Mouse (Mus musculus): Measurements from ENCODE around the gene Rxra.

- TF ChIP-seq CTCF (conservative IDR thresholded peaks at IDR 0.05; ENCODE audit: insufficient read depth, insufficient read length, low read depth, low read length) (no peak), POLR2A (IDR thresholded peaks at IDR 0.05; ENCODE audit: low read depth, low read length) (no peak)
Measured at GRCm38 (mm10) chr2:27719601-27720000, 43.4 kb downstream of the Rxra start.

All from kidney, adult 2 months (tissue).